Mouse (Mus musculus) embryonic facial prominence, embryonic 15.5 days (tissue): ENCODE measurements around the gene Zmym5. TPM values are rescaled to one million over a fixed set of nuclear protein-coding genes. Genes with fewer than 3 reads are reported as not detected.
A peak's percentile ranks its signal among the peaks of the same experiment; 100 is the strongest.
"Not testable (repeated sequence)": the region's sequence is repeated elsewhere in the genome, so short reads cannot be mapped to it uniquely, and the experiment has no call there.

Source experiments
- ATAC-seq: fragments of 200-750 bp; cut with Nextera tagmentation; 2 replicates; pipeline ENCODE4 v1.8.0; 2017; ENCODE audit warnings: low read depth, moderate TSS enrichment; ENCODE audit not compliant: insufficient number of reproducible peaks, low FRiP score, low TSS enrichment
- H3K27ac ChIP-seq: fragments of 300-500 bp; sonication (generic); replicated peaks from 2 replicates; pipeline ENCODE4 v1.5.1; 2015; ENCODE audit warnings: mild to moderate bottlenecking, inconsistent platforms
- H3K27me3 ChIP-seq: fragments of 300-500 bp; sonication (generic); 2 replicates; pipeline ENCODE4 v1.6.1; 2015; ENCODE audit warnings: inconsistent platforms
- H3K36me3 ChIP-seq: fragments of 300-500 bp; sonication (generic); 2 replicates; pipeline ENCODE4 v1.6.1; 2015; ENCODE audit warnings: mild to moderate bottlenecking, inconsistent platforms
- H3K4me1 ChIP-seq: fragments of 300-500 bp; sonication (generic); 2 replicates; pipeline ENCODE4 v1.6.1; 2015; ENCODE audit warnings: inconsistent platforms
- H3K4me2 ChIP-seq: fragments of 300-500 bp; sonication (generic); replicated peaks from 2 replicates; pipeline ENCODE4 v1.6.1; 2015; ENCODE audit warnings: mild to moderate bottlenecking, inconsistent platforms
- H3K4me3 ChIP-seq: fragments of 300-500 bp; sonication (generic); replicated peaks from 2 replicates; pipeline ENCODE4 v1.5.1; 2015; ENCODE audit warnings: mild to moderate bottlenecking, inconsistent platforms
- H3K9ac ChIP-seq: fragments of 300-500 bp; sonication (generic); 2 replicates; pipeline ENCODE4 v1.6.1; 2015; ENCODE audit warnings: inconsistent platforms
- H3K9me3 ChIP-seq: fragments of 300-500 bp; sonication (generic); replicated peaks from 2 replicates; pipeline ENCODE4 v1.6.1; 2016; ENCODE audit warnings: inconsistent platforms
- WGBS: fragments of 180-500 bp; shearing (Covaris S2); methylation state at CpG from one replicate; pipeline ENCODE4 v1.1.7; 2015; 5-methylcytosine and 5-hydroxymethylcytosine counted together
- polyA plus RNA-seq: library from polyadenylated mRNA; unstranded; fragments of >200 nt; fragmentation: Nextera tagmentation; extraction: Ambion mirVana; gene quantifications from 2 replicates; pipeline ENCODE4 v1.2.1, GENCODE M21; 2015

The Zmym5 gene
- polyA plus RNA-seq, 1 experiment from 2014 or later, result 27.7 TPM

DNA sequence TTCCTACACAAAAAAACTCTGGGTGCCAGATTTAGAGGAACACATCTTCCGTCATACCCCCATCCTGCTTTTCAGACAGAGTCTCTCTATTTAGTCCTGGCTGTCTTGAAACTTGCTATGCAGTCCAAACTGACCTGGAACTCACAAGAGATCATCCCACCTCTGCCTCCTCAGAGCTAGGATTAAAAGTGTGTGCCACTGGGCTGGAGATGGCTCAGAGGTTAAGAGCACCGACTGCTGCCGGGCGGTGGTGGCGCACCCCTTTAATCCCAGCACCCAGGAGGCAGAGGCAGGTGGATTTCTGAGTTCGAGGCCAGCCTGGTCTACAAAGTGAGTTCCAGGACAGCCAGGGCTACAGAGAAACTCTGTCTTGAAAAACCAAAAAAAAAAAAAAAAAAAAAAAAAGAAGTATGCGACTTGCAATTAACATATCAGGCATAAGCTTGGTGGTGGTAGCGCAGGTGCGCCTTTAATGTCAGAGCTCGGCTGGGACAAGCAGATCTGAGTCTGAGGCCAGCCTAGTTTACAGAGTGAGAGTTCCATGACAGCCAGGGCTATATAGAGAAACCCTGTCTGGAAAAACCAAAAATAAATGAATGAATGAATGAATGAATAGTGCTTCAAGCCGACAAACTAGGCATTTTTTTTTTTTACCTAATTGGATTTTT, 34.8 kb downstream of the Zmym5 start:
- peaks cover 18% of the 10 kb centered on the region for H3K4me1 ChIP-seq
- H3K27me3 ChIP-seq, result no peaks in the 10 kb centered on the region
- peak overlapping the region; percentile 72 for H3K4me2 ChIP-seq
- no peak for ATAC-seq
- peak overlapping the region; percentile 82; the same call in 1 of the 2 replicates for H3K9ac ChIP-seq
- 22% methylated on average over 11 of the region's 11 CpGs for WGBS
- peak overlapping the region; percentile 96 for H3K4me3 ChIP-seq
- peaks cover 1% of the 10 kb centered on the region for H3K36me3 ChIP-seq
- H3K9me3 ChIP-seq, result no peaks in the 10 kb centered on the region
- no peak overlapping the region for H3K27ac ChIP-seq

GRCm38 (mm10) chr14:56775416-56775815, 36.1 kb downstream of the Zmym5 start:
- Histone ChIP-seq H3K4me1 (peaks cover 18% of the 10 kb centered on the region), H3K4me2 (peak overlapping the region; percentile 37), H3K9ac (no peak overlapping the region), H3K9me3 (no peaks in the 10 kb centered on the region), H3K27me3 (no peaks in the 10 kb centered on the region), H3K36me3 (peaks cover 10% of the 10 kb centered on the region), H3K4me3 (peak overlapping the region; percentile 14; the same call in 1 of the 2 replicates), H3K27ac (no peak overlapping the region)
- no peak for ATAC-seq
- WGBS, result 41% methylated on average over 4 of the region's 4 CpGs

GRCm38 (mm10) chr14:56766438-56766837, 45.1 kb downstream of the Zmym5 start:
- peaks cover 33% of the 10 kb centered on the region for H3K36me3 ChIP-seq
- not testable (repeated sequence) for H3K9me3 ChIP-seq, H3K4me1 ChIP-seq, H3K27ac ChIP-seq, H3K4me2 ChIP-seq, H3K9ac ChIP-seq, H3K27me3 ChIP-seq, H3K4me3 ChIP-seq, ATAC-seq
- 84% methylated on average over 2 of the region's 2 CpGs for WGBS

GRCm38 (mm10) chr14:56765117-56765516, 46.4 kb downstream of the Zmym5 start:
- H3K27me3 ChIP-seq, ATAC-seq: not testable (repeated sequence)
- peaks cover 38% of the 10 kb centered on the region for H3K36me3 ChIP-seq

DNA sequence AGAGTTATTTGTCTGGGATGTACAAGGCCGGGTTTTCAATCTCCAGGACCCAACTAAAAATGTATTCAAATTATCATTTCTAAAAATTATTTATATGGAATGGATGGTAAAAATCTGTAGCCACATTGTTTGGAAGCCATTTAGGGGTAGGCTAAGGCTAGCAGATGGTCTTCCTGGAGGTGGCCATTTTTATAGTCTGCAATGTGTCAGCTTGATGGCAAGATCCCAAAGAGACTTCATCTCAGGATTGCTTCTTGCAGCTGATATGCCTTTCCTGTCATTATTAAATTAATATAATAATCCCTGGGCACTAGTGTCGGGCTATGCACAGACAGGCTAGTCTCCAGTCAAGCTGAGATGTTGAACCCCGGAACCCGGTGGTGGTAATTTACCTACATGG, 60.2 kb downstream of the Zmym5 start:
- Histone ChIP-seq H3K27me3 (no peaks in the 10 kb centered on the region), H3K36me3 (peaks cover 24% of the 10 kb centered on the region), H3K4me1 (no peaks in the 10 kb centered on the region), H3K9ac (no peak overlapping the region), H3K27ac (no peak overlapping the region), H3K9me3 (no peaks in the 10 kb centered on the region), H3K4me3 (no peak overlapping the region), H3K4me2 (no peak overlapping the region)
- ATAC-seq, result no peak
- WGBS, result 89% methylated on average over 4 of the region's 4 CpGs

More at GRCm38 (mm10) chr14:56765117-56765516, 46.4 kb downstream of the Zmym5 start:
- not testable (repeated sequence) for H3K9me3 ChIP-seq, H3K4me1 ChIP-seq, H3K27ac ChIP-seq, H3K4me3 ChIP-seq, H3K9ac ChIP-seq, H3K4me2 ChIP-seq
- 91% methylated on average over 3 of the region's 3 CpGs for WGBS

Other genes with a start within 250 kb of the Zmym5 start
- 9.2 and 10.4 TPM in 2 replicates for gene Cenpj, start 236.3 kb downstream of the Zmym5 start, polyA plus RNA-seq
- 4.2 and 4.7 TPM in 2 replicates for gene Parp4, start 236.1 kb downstream of the Zmym5 start, polyA plus RNA-seq
- gene Mphosph8, start 143.5 kb downstream of the Zmym5 start, polyA plus RNA-seq, result 26.3 and 27.6 TPM in 2 replicates
- 23.1 and 24.8 TPM in 2 replicates for gene Pspc1, start 33.4 kb downstream of the Zmym5 start, polyA plus RNA-seq
- gene Zmym2, start 74.9 kb upstream of the Zmym5 start, polyA plus RNA-seq, result 36.6 and 39.8 TPM in 2 replicates
- 9.5 and 13.0 TPM in 2 replicates for gene Gja3, start 246.4 kb upstream of the Zmym5 start, polyA plus RNA-seq